Mouse (Mus musculus) stomach, postnatal 0 days (tissue): ENCODE measurements around the gene Kank4. TPM values are rescaled to one million over a fixed set of nuclear protein-coding genes. Genes with fewer than 3 reads are reported as not detected.
"Not testable (repeated sequence)": the region's sequence is repeated elsewhere in the genome, so short reads cannot be mapped to it uniquely, and the experiment has no call there.

Source experiments
- ATAC-seq: fragments of 200-750 bp; cut with Nextera tagmentation; 2 replicates; pipeline ENCODE4 v1.8.0; 2017; ENCODE audit not compliant: low FRiP score, low TSS enrichment
- DNase-seq: peaks from one replicate; pipeline ENCODE4 v3.0.0-alpha.2; 2016; ENCODE audit warnings: low spot score
- H3K27ac ChIP-seq: fragments of 300-500 bp; sonication (generic); replicated peaks from 2 replicates; pipeline ENCODE4 v1.5.1; 2014; ENCODE audit warnings: mild to moderate bottlenecking, control low read depth
- H3K27me3 ChIP-seq: fragments of 300-500 bp; sonication (generic); 2 replicates; pipeline ENCODE4 v1.6.1; 2014; ENCODE audit warnings: low read length; ENCODE audit not compliant: control insufficient read depth, insufficient read depth
- H3K36me3 ChIP-seq: fragments of 300-500 bp; sonication (generic); 2 replicates; pipeline ENCODE4 v1.6.1; 2014; ENCODE audit warnings: low read length, mixed read lengths; ENCODE audit not compliant: control insufficient read depth, insufficient read depth
- H3K4me1 ChIP-seq: fragments of 300-500 bp; sonication (generic); replicated peaks from 2 replicates; pipeline ENCODE4 v1.6.1; 2014; ENCODE audit warnings: antibody characterized with exemption; ENCODE audit not compliant: control insufficient read depth, insufficient read depth
- H3K4me2 ChIP-seq: fragments of 300-500 bp; sonication (generic); replicated peaks from 2 replicates; pipeline ENCODE4 v1.6.1; 2014; ENCODE audit warnings: low read depth, mild to moderate bottlenecking, control low read depth, moderate library complexity
- H3K4me3 ChIP-seq: fragments of 300-500 bp; sonication (generic); 2 replicates; pipeline ENCODE4 v1.5.1; 2014; ENCODE audit warnings: low read depth, low read length, control low read depth
- H3K9ac ChIP-seq: fragments of 300-500 bp; sonication (generic); 2 replicates; pipeline ENCODE4 v1.6.1; 2014; ENCODE audit warnings: mild to moderate bottlenecking, low read length, control low read depth, mixed read lengths
- H3K9me3 ChIP-seq: fragments of 300-500 bp; sonication (generic); 2 replicates; pipeline ENCODE4 v1.6.1; 2016; ENCODE audit warnings: low read length; ENCODE audit not compliant: control insufficient read depth
- CTCF ChIP-seq: IDR thresholded peaks from 2 replicates; pipeline ENCODE4 v1.5.1; 2016; ENCODE audit warnings: antibody characterized with exemption, low read depth, mild to moderate bottlenecking, moderate library complexity
- EP300 ChIP-seq: optimal IDR thresholded peaks from 2 replicates; pipeline ENCODE3; 2016; ENCODE audit warnings: antibody characterized with exemption
- WGBS: fragments of 180-500 bp; shearing (Covaris S2); extraction: QIAGEN DNeasy Blood & Tissue Kit; methylation state at CpG from one replicate; pipeline ENCODE4 v1.1.7; 2014; 5-methylcytosine and 5-hydroxymethylcytosine counted together
- polyA plus RNA-seq: library from polyadenylated mRNA; unstranded; fragments of >200 nt; fragmentation: Nextera tagmentation; extraction: Ambion mirVana; gene quantifications from 2 replicates; pipeline ENCODE4 v1.2.1, GENCODE M21; 2015

Kank4 gene
- polyA plus RNA-seq, 1 experiment from 2014 or later, result 0.41 TPM

- Histone ChIP-seq H3K9me3 (no peaks in the 10 kb centered on the region), H3K4me3 (no peak overlapping the region), H3K9ac (no peak overlapping the region), H3K27ac (no peak overlapping the region), H3K36me3 (no peaks in the 10 kb centered on the region), H3K27me3 (no peaks in the 10 kb centered on the region), H3K4me2 (no peak overlapping the region), H3K4me1 (no peaks in the 10 kb centered on the region)
- DNase-seq (no peak), ATAC-seq (no peak)
- TF ChIP-seq EP300 (no peak), CTCF (no peak)
- 39% methylated on average over 8 of the region's 8 CpGs for WGBS
Measured at GRCm38 (mm10) chr4:98845687-98846125, 28.4 kb upstream of the Kank4 start.

- H3K9me3 ChIP-seq, result no peaks in the 10 kb centered on the region
- no peak overlapping the region for H3K4me3 ChIP-seq
- no peak overlapping the region for H3K27ac ChIP-seq
- ATAC-seq (no peak), DNase-seq (no peak)
- no peaks in the 10 kb centered on the region for H3K36me3 ChIP-seq
- 86% methylated on average over 4 of the region's 4 CpGs for WGBS
- TF ChIP-seq CTCF, result no peak
- no peak for TF ChIP-seq EP300
- H3K9ac ChIP-seq, result no peak overlapping the region
- no peak overlapping the region for H3K4me2 ChIP-seq
- no peaks in the 10 kb centered on the region for H3K27me3 ChIP-seq
- no peaks in the 10 kb centered on the region for H3K4me1 ChIP-seq
Measured at GRCm38 (mm10) chr4:98845201-98845600, 27.9 kb upstream of the Kank4 start.

- Histone ChIP-seq H3K9me3 (no peaks in the 10 kb centered on the region), H3K27me3 (no peaks in the 10 kb centered on the region), H3K9ac (no peak overlapping the region), H3K36me3 (no peaks in the 10 kb centered on the region), H3K27ac (no peak overlapping the region), H3K4me2 (no peak overlapping the region), H3K4me3 (no peak overlapping the region), H3K4me1 (no peaks in the 10 kb centered on the region)
- no peak for TF ChIP-seq EP300
- no peak for TF ChIP-seq CTCF
- no peak for DNase-seq
- 78% methylated on average over 7 of the region's 7 CpGs for WGBS
- no peak for ATAC-seq
Measured at GRCm38 (mm10) chr4:98843906-98844597, 26.7 kb upstream of the Kank4 start.

GRCm38 (mm10) chr4:98841251-98841650, 23.9 kb upstream of the Kank4 start:
- DNase-seq, H3K4me1 ChIP-seq, H3K27ac ChIP-seq, H3K36me3 ChIP-seq, H3K4me2 ChIP-seq, H3K4me3 ChIP-seq, H3K27me3 ChIP-seq, H3K9me3 ChIP-seq, H3K9ac ChIP-seq, ATAC-seq: not testable (repeated sequence)
- WGBS, result 97% methylated on average over 6 of the region's 6 CpGs

DNA sequence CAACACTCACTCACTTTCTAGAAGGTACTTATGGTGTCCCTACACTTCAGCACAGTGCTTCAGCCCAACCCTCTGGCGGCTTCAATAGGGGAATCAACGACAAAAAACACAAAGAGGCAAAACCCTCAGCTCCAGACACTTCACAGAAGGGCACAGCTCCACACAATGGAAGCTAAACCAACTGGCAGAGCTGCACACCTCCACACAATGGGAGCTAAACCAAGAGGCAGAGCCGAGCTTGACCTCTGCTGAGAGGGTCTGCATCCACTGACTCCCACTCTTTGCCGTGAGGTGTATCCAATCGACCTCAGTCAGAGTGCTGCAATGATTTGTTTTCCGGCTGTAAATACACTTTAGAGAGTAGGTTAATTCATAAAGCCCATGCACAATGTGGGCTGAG, 23.2 kb upstream of the Kank4 start:
- no peaks in the 10 kb centered on the region for H3K9me3 ChIP-seq
- H3K36me3 ChIP-seq, result no peaks in the 10 kb centered on the region
- H3K27me3 ChIP-seq, result no peaks in the 10 kb centered on the region
- DNase-seq (no peak), ATAC-seq (no peak)
- H3K4me3 ChIP-seq, result no peak overlapping the region
- WGBS, result 65% methylated on average over 6 of the region's 6 CpGs
- no peak overlapping the region for H3K4me2 ChIP-seq
- no peak overlapping the region for H3K9ac ChIP-seq
- no peaks in the 10 kb centered on the region for H3K4me1 ChIP-seq
- no peak overlapping the region for H3K27ac ChIP-seq
- no peak for TF ChIP-seq EP300
- TF ChIP-seq CTCF, result no peak

DNA sequence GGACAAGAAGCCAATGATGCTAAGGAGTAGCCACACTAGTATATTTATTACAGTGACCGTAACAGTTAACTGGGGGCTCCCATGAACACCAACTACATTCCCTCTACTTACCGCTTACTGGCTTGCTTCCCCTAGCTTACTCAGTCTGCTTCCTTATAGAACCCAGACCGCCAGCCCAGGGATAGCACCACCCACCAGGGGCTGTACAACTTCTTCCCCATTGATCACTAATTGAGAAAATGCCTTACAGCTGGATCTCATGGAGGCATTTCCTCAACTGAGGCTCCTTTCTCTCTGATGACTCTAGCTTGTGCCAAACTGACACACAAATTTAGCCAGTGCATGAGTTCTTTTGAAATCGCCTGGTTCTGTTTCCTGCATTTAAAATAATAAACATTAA, 21.6 kb upstream of the Kank4 start:
- TF ChIP-seq EP300 (no peak), CTCF (no peak)
- Histone ChIP-seq H3K36me3 (no peaks in the 10 kb centered on the region), H3K27me3 (no peaks in the 10 kb centered on the region), H3K4me3 (no peak overlapping the region), H3K9ac (no peak overlapping the region), H3K4me2 (no peak overlapping the region), H3K4me1 (no peaks in the 10 kb centered on the region), H3K27ac (no peak overlapping the region), H3K9me3 (no peaks in the 10 kb centered on the region)
- ATAC-seq (no peak), DNase-seq (no peak)
- WGBS, result 86% methylated on average over 4 of the region's 4 CpGs
